Mouse (Mus musculus): ENCODE data around the gene Nav2. TPM values are rescaled to one million over a fixed set of nuclear protein-coding genes. Genes with fewer than 3 reads are reported as not detected.

The Nav2 gene
- total and polyA plus RNA-seq, 3 experiments = under 0.01 TPM; not detected in 2

DNA sequence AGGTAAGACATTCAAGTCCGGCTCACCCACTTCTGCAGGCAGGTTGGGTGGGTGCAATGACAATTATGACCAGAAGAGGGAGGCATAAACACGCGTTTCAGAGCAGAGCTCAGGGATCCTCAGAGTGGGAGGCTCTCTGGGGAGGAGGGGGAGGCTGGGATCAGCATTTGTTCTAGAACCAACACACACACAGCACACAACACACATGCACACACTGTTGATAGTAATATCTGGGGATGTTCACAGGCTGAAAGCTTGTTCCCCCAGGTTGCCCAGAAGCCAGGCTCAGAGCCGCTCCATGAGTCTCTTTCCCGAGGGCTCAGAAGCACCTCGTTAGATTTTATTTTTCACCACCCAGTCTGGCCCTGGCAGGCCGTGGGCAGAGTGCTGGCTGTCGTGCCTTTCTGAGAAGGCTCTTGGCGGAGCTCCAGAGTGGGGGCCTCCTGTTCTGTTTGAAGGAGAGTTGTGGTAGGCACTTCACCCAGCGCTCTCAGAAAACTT, 224.4 kb downstream of the Nav2 start:
- peak; percentile 29 for DNase-seq (ENCODE audit: extremely low read depth)
- no peaks in the 10 kb centered on the region for H3K4me1 ChIP-seq (ENCODE audit: control insufficient read depth in 1 of 2, insufficient read depth in 2 of 2)
- H3K79me2 ChIP-seq (replicated peaks; ENCODE audit: control insufficient read depth, extremely low read depth, insufficient read depth, poor library complexity, severe bottlenecking) = no peaks in the 10 kb centered on the region
- H3K9me3 ChIP-seq (replicated peaks; ENCODE audit: low read length) = peaks cover 5% of the 10 kb centered on the region
- no peaks in the 10 kb centered on the region for H3K36me3 ChIP-seq (replicated peaks in 1 of 2; ENCODE audit: control insufficient read depth in 1 of 2, insufficient read depth in 1 of 2, low read length in 1 of 2)
- H3K4me3 ChIP-seq (replicated peaks in 1 of 3; ENCODE audit: low read depth in 2 of 3, low read length in 2 of 3, poor library complexity in 1 of 3) = no peak overlapping the region
- H3K4me2 ChIP-seq (ENCODE audit: insufficient read depth, low read depth, poor library complexity, severe bottlenecking) = no peak overlapping the region
- TF ChIP-seq SMC3 (IDR thresholded peaks at IDR 0.05; ENCODE audit: low read depth, low read length) (peak; percentile 49), NRF1 (IDR thresholded peaks at IDR 0.05; ENCODE audit: low read depth, low read length) (no peak), CTCF (conservative IDR thresholded peaks at IDR 0.05 in 1 of 2, IDR thresholded peaks at IDR 0.05 in 1 of 2; ENCODE audit: low read depth in 2 of 2, low read length in 2 of 2) (peak; percentile 66 to 68), RAD21 (IDR thresholded peaks at IDR 0.05; ENCODE audit: low read depth, low read length) (peak; percentile 61)
- H3K27ac ChIP-seq (ENCODE audit: insufficient read depth, low read depth) = no peak overlapping the region
- dilution Hi-C loops (cut with MboI; ENCODE audit: extremely low pct_ligation_motif_present, extremely low pct_unique_long_range_greater_than_20kb, low sequenced_read_pairs) (no loop called here), in situ Hi-C loops (cut with MboI; ENCODE audit: low pct_ligation_motif_present, low pct_unique_long_range_greater_than_20kb, low sequenced_read_pairs) (loop anchor here (10.0 kb wide), 1 partner anchor 292 kb away; no protein-coding TSS in a partner anchor)
- peaks cover 48% of the 10 kb centered on the region for H3K27me3 ChIP-seq (replicated peaks)
- no peak overlapping the region for H3K9ac ChIP-seq (ENCODE audit: insufficient read depth, low read depth)

DNA sequence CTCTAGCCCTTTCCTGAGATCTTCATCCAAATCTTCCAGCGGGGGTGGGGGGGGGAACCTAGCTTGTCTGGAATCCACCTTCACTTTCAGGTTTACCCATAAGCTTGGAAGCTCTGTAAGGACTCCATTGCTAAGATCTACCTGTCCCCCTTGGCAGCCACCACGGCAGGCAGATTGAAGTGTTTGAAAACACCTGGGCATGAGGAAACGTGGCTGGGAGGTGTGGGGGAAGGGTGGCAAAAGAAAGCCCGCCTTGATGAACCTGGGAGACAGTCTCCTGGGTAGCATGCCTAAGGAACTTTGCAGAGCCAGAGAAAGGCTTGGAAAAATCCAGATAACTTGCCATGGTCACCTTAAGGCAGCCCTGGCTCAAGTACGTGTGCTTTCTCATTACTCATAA, 225.9 kb downstream of the Nav2 start:
- H3K4me3 ChIP-seq (replicated peaks in 1 of 3; ENCODE audit: low read depth in 2 of 3, low read length in 2 of 3, poor library complexity in 1 of 3) = no peak overlapping the region
- H3K27me3 ChIP-seq (replicated peaks) = peaks cover 40% of the 10 kb centered on the region
- dilution Hi-C loops (cut with MboI; ENCODE audit: extremely low pct_ligation_motif_present, extremely low pct_unique_long_range_greater_than_20kb, low sequenced_read_pairs) (no loop called here), in situ Hi-C loops (cut with MboI; ENCODE audit: low pct_ligation_motif_present, low pct_unique_long_range_greater_than_20kb, low sequenced_read_pairs) (loop anchor here (10.0 kb wide), 1 partner anchor 290 kb away; no protein-coding TSS in a partner anchor)
- peaks cover 5% of the 10 kb centered on the region for H3K9me3 ChIP-seq (replicated peaks; ENCODE audit: low read length)
- no peak overlapping the region for H3K27ac ChIP-seq (ENCODE audit: insufficient read depth, low read depth)
- H3K4me2 ChIP-seq (ENCODE audit: insufficient read depth, low read depth, poor library complexity, severe bottlenecking) = no peak overlapping the region
- DNase-seq (ENCODE audit: extremely low read depth) = no peak
- TF ChIP-seq KAT2A (IDR thresholded peaks at IDR 0.05; ENCODE audit: insufficient replicate concordance, low read length) = no peak
- no peak for TF ChIP-seq UBTF (IDR thresholded peaks at IDR 0.05; ENCODE audit: low read depth, low read length)
- no peak for TF ChIP-seq POLR2A (IDR thresholded peaks at IDR 0.05; ENCODE audit: low read depth, low read length)
- TF ChIP-seq IRF4 (IDR thresholded peaks at IDR 0.05; ENCODE audit: low read depth, low read length) = no peak
- no peak for TF ChIP-seq MAX (IDR thresholded peaks at IDR 0.05; ENCODE audit: low read length)
- no peak for TF ChIP-seq POLR2AphosphoS2 (IDR thresholded peaks at IDR 0.05; ENCODE audit: low read depth, low read length)
- no peak for TF ChIP-seq RCOR1 (conservative IDR thresholded peaks at IDR 0.05; ENCODE audit: low read depth, low read length)
- TF ChIP-seq SMC3 (IDR thresholded peaks at IDR 0.05; ENCODE audit: low read depth, low read length) = no peak
- TF ChIP-seq ZMIZ1 (IDR thresholded peaks at IDR 0.05; ENCODE audit: low read depth, low read length) = no peak
- no peak for TF ChIP-seq ELF1 (IDR thresholded peaks at IDR 0.05; ENCODE audit: low read depth, low read length)
- no peak for TF ChIP-seq JUN (IDR thresholded peaks at IDR 0.05; ENCODE audit: insufficient read depth, low read depth, low read length)
- TF ChIP-seq RAD21 (IDR thresholded peaks at IDR 0.05; ENCODE audit: low read depth, low read length) = no peak
- TF ChIP-seq CTCF (conservative IDR thresholded peaks at IDR 0.05 in 1 of 2, IDR thresholded peaks at IDR 0.05 in 1 of 2; ENCODE audit: low read depth in 2 of 2, low read length in 2 of 2) = no peak
- H3K4me1 ChIP-seq (ENCODE audit: control insufficient read depth in 1 of 2, insufficient read depth in 2 of 2) = no peaks in the 10 kb centered on the region
- no peak overlapping the region for H3K9ac ChIP-seq (ENCODE audit: insufficient read depth, low read depth)
- no peaks in the 10 kb centered on the region for H3K79me2 ChIP-seq (replicated peaks; ENCODE audit: control insufficient read depth, extremely low read depth, insufficient read depth, poor library complexity, severe bottlenecking)
- H3K36me3 ChIP-seq (replicated peaks in 1 of 2; ENCODE audit: control insufficient read depth in 1 of 2, insufficient read depth in 1 of 2, low read length in 1 of 2) = no peaks in the 10 kb centered on the region
